Mouse (Mus musculus): ENCODE results near the gene Spc25.

DNA sequence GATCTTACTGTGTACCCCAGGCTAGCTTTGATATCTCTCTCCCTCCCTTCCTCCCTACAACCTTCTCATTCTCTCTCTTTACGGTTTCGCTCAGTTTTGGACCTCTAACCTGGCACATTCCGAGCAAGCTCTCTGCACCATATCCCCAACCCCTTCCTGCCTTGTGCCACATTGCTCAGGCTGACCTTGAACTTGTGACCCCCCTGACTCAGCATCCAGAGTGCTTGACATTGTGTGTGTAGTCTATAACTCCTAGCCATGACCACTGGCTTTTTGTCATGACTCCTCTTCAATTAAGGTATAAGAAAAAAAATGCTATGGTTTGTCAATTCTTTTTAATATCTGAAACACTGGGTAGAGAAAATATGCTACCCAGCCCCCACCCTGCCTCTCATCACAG, 3.7 kb upstream of the Spc25 start:
- no peak for TF ChIP-seq EP300 (IDR thresholded peaks at IDR 0.05; ENCODE audit: insufficient read depth, low read depth, low read length)
- no peak for TF ChIP-seq CTCF (IDR thresholded peaks at IDR 0.05)
